Mouse (Mus musculus) heart, postnatal 0 days (tissue): ENCODE results near the gene Kif7.

Experiments used
- CTCF ChIP-seq: IDR thresholded peaks from 2 replicates; pipeline ENCODE4 v1.5.1; 2016; ENCODE audit warnings: antibody characterized with exemption, control low read depth, low read depth
- EP300 ChIP-seq: IDR thresholded peaks from 2 replicates; pipeline ENCODE4 v1.6.1; 2016; ENCODE audit warnings: antibody characterized with exemption, low read depth

DNA sequence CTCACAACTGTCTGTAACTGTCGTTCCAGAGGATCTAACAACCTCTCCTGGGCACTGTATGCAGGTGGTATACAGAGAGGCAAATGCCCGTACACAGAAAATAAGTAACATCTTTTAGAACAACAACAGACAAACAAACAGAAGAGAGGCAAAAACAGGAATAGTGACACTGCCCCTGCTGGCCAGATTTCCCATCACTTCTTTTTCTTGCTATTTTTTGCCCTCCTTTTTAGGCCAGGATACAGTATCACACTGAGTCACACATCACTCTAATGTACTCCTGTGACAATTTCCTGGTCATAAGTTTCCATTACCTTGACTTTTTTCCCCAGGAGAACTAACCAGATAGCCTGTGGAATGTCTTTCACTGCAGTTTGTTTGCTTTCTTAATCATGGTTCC lies 40.8 kb upstream of the Kif7 start:
- TF ChIP-seq EP300 (no peak), CTCF (no peak)
